Mouse (Mus musculus) heart, postnatal 0 days (tissue): ENCODE results near the gene Dnajb8.

Experiments
- CTCF ChIP-seq: IDR thresholded peaks from 2 replicates; pipeline ENCODE4 v1.5.1; 2016; ENCODE audit warnings: antibody characterized with exemption, control low read depth, low read depth
- EP300 ChIP-seq: IDR thresholded peaks from 2 replicates; pipeline ENCODE4 v1.6.1; 2016; ENCODE audit warnings: antibody characterized with exemption, low read depth

DNA sequence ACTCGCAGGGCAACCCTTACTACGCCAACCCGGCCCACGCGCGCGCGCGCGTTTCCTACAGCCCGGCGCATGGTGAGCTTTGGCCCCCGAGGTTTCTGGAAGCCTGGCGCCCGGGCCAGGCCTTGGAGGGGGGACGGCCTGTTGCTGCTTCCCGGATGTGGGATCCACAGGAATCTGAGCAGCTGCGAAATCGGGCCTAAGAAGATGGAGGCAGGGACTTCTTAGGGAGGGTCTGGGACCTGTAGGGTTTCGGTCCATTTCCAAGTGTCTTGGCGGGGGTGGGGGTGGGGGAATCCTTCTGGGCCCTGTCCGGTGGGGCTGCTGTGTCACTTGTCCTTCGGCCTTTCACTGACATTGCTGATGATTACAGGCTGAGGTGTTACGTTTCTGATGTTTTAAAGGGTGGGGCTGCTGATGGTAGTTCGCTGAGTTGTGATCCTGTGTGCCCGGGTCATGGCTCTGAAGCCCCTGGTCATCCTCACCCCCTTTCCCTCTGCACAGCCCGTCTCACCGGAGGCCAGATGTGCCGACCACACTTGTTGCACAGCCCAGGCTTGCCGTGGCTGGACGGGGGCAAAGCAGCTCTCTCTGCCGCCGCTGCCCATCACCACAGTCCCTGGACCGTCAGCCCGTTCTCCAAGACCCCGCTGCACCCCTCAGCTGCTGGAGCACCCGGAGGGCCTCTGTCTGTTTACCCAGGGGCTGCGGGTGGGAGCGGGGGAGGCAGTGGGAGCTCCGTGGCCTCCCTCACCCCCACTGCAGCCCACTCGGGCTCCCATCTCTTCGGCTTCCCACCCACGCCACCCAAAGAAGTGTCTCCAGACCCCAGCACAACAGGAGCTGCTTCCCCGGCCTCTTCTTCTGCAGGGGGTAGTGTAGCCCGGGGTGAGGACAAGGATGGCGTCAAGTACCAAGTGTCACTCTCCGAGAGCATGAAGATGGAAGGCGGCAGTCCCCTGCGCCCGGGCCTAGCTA lies 22.1 kb upstream of the Dnajb8 start:
- TF ChIP-seq CTCF (no peak), EP300 (no peak)
